Mouse (Mus musculus) ES-E14 (cell line): Measurements from ENCODE around the gene Rhbdd1.

Source experiments
- CHD2 ChIP-seq: IDR thresholded peaks from 2 replicates; pipeline ENCODE4 v1.6.1; 2014; ENCODE audit warnings: mild to moderate bottlenecking, low read depth, low read length, inconsistent platforms
- HCFC1 ChIP-seq: IDR thresholded peaks from 2 replicates; pipeline ENCODE4 v1.6.1; 2012; ENCODE audit warnings: low read length, inconsistent platforms, borderline replicate concordance; ENCODE audit not compliant: insufficient read depth
- MAFK ChIP-seq: IDR thresholded peaks from 2 replicates; pipeline ENCODE4 v1.6.1; 2014; ENCODE audit warnings: mild to moderate bottlenecking, low read depth, low read length, inconsistent platforms; ENCODE audit not compliant: insufficient read depth
- ZNF384 ChIP-seq: IDR thresholded peaks from 2 replicates; pipeline ENCODE4 v1.6.1; 2012; ENCODE audit warnings: low read depth, low read length, inconsistent platforms

GRCm38 (mm10) chr1:82371636-82372428 is 55.6 kb downstream of the Rhbdd1 start:
- TF ChIP-seq CHD2: no peak
- no peak for TF ChIP-seq MAFK
- TF ChIP-seq ZNF384: no peak
- TF ChIP-seq HCFC1: no peak
